ENCODE assay signal across 8 mouse cellular contexts in the genomic region with DNA sequence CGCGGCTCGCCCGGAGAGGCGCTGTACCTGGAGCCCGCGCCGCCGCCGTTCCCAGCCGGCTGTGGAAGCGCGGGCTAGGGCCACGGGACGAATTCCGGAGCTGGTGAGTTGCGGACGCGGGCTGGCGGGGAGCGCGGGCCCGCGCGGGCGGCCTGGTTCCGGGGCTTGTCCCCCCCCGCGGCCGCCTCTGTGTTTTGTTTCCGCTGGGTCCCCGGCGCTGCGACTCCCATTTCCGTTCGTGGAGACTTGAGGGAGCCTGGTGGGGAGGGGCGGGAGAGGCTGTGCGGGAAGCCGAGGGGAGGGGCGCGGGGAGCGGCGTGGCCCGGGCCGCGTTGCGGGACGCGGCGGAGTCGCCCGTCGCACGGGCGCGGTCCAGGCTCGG. TPM values are rescaled to one million over a fixed set of nuclear protein-coding genes. Genes with fewer than 3 reads are reported as not detected.
DNase-seq lines count a peak whose midpoint lies in the region; ATAC-seq and TF ChIP-seq lines count a peak whose summit lies in the region.

Atp5j (minus strand) TSS at position 185 of the 382 bp plus-strand sequence.

- H3K9ac ChIP-seq in limb, embryonic 12.5 days (replicated peaks) = peak within 1 kb of the TSS; percentile 97
- peak within 1 kb of the TSS; percentile 98 for H3K9ac ChIP-seq in midbrain, embryonic 13.5 days (replicated peaks)
- H3K9ac ChIP-seq in stomach, embryonic 15.5 days = peak within 1 kb of the TSS; percentile 99

- H3K27ac ChIP-seq in bone marrow macrophage, adult 2 months (ENCODE audit: insufficient read depth, low read depth, low read length) = peak within 1 kb of the TSS; percentile 97
- H3K27ac ChIP-seq in embryonic fibroblast, embryonic 13.5 days (ENCODE audit: insufficient read depth, low read length) = peak within 1 kb of the TSS; percentile 88
- peak within 1 kb of the TSS; percentile 98 for H3K27ac ChIP-seq in limb, embryonic 12.5 days
- peak within 1 kb of the TSS; percentile 97 for H3K27ac ChIP-seq in midbrain, embryonic 13.5 days
- H3K27ac ChIP-seq in stomach, embryonic 15.5 days = peak within 1 kb of the TSS; percentile 99

- H3K9me3 ChIP-seq in limb, embryonic 12.5 days = no peaks in the 10 kb centered on the region
- no peaks in the 10 kb centered on the region for H3K9me3 ChIP-seq in midbrain, embryonic 13.5 days
- no peaks in the 10 kb centered on the region for H3K9me3 ChIP-seq in stomach, embryonic 15.5 days

- ATAC-seq in limb, embryonic 12.5 days (ENCODE audit: insufficient number of reproducible peaks, insufficient read depth, low FRiP score, low TSS enrichment, low read depth) = peak; percentile 47
- peak; percentile 57 for ATAC-seq in midbrain, embryonic 13.5 days
- peak; percentile 52 for ATAC-seq in stomach, embryonic 15.5 days (ENCODE audit: insufficient read depth, low FRiP score, low read depth)

- no peak for TF ChIP-seq POLR2A in bone marrow macrophage, adult 2 months (IDR thresholded peaks at IDR 0.05; ENCODE audit: borderline replicate concordance, low read depth, low read length)
- no peak; the same call in 1 of the 2 replicates for TF ChIP-seq POLR2A in embryonic fibroblast, embryonic 13.5 days (IDR thresholded peaks at IDR 0.05; ENCODE audit: low read depth, low read length)

- under 1% methylated on average over 56 of the region's 57 CpGs for WGBS in limb, embryonic 12.5 days
- 0% methylated on average over 33 of the region's 57 CpGs for WGBS in midbrain, embryonic 13.5 days
- WGBS in stomach, embryonic 15.5 days = under 1% methylated on average over 56 of the region's 57 CpGs

- peaks cover 39% of the 10 kb centered on the region for H3K36me3 ChIP-seq in limb, embryonic 12.5 days
- H3K36me3 ChIP-seq in midbrain, embryonic 13.5 days = peaks cover 23% of the 10 kb centered on the region
- peaks cover 18% of the 10 kb centered on the region for H3K36me3 ChIP-seq in stomach, embryonic 15.5 days

- TF ChIP-seq CTCF in bone marrow macrophage, adult 2 months (IDR thresholded peaks at IDR 0.05; ENCODE audit: low read depth, low read length) = no peak
- TF ChIP-seq CTCF in embryonic fibroblast, embryonic 13.5 days (IDR thresholded peaks at IDR 0.05; ENCODE audit: borderline replicate concordance, insufficient read depth, low read length) = no peak

- no peaks in the 10 kb centered on the region for H3K27me3 ChIP-seq in limb, embryonic 12.5 days
- no peaks in the 10 kb centered on the region for H3K27me3 ChIP-seq in midbrain, embryonic 13.5 days
- no peaks in the 10 kb centered on the region for H3K27me3 ChIP-seq in stomach, embryonic 15.5 days (replicated peaks)

- peak; percentile 79 for DNase-seq in 3134 (ENCODE audit: extremely low read depth, insufficient read length, low spot score)
- peak; percentile 85 to 86 for DNase-seq in heart, adult 9 months (ENCODE audit: low spot score in 2 of 2)
- DNase-seq in kidney, adult 9 months = peak; percentile 89

- H3K4me2 ChIP-seq in limb, embryonic 12.5 days = peak within 1 kb of the TSS; percentile 70
- H3K4me2 ChIP-seq in midbrain, embryonic 13.5 days (replicated peaks) = peak within 1 kb of the TSS; percentile 83
- peak within 1 kb of the TSS; percentile 75 for H3K4me2 ChIP-seq in stomach, embryonic 15.5 days

- peak within 1 kb of the TSS; percentile 91 for H3K4me3 ChIP-seq in bone marrow macrophage, adult 2 months (ENCODE audit: insufficient read depth, low read length)
- H3K4me3 ChIP-seq in embryonic fibroblast, embryonic 13.5 days (ENCODE audit: insufficient read depth, low read length) = peak within 1 kb of the TSS; percentile 91
- peak within 1 kb of the TSS; percentile 86 for H3K4me3 ChIP-seq in limb, embryonic 12.5 days (replicated peaks)
- H3K4me3 ChIP-seq in midbrain, embryonic 13.5 days (replicated peaks) = peak within 1 kb of the TSS; percentile 94
- H3K4me3 ChIP-seq in stomach, embryonic 15.5 days (replicated peaks) = peak within 1 kb of the TSS; percentile 98

- peaks cover 9% of the 10 kb centered on the region for H3K4me1 ChIP-seq in bone marrow macrophage, adult 2 months (ENCODE audit: control insufficient read depth, insufficient read depth, low read length)
- no peaks in the 10 kb centered on the region for H3K4me1 ChIP-seq in embryonic fibroblast, embryonic 13.5 days (ENCODE audit: control insufficient read depth, insufficient read depth, low read length)
- H3K4me1 ChIP-seq in limb, embryonic 12.5 days (replicated peaks) = peaks cover 17% of the 10 kb centered on the region
- H3K4me1 ChIP-seq in midbrain, embryonic 13.5 days (replicated peaks) = peaks cover 40% of the 10 kb centered on the region
- H3K4me1 ChIP-seq in stomach, embryonic 15.5 days = peaks cover 13% of the 10 kb centered on the region; the same call in 1 of the 2 replicates

RNA-seq across cellular contexts. Expression of gene Atp5j, which starts in this region (rescaled TPM):
- 290 and 355 TPM in 2 replicates for polyA plus RNA-seq in bone marrow macrophage, adult 2 months (2012; ENCODE audit: insufficient read depth, insufficient read length, missing spikeins)
- 264 and 270 TPM in 2 replicates for polyA plus RNA-seq in embryonic fibroblast, embryonic 13.5 days (2011; ENCODE audit: insufficient read length, low read depth, missing spikeins)
- polyA plus RNA-seq in limb, embryonic 12.5 days (2016; fragmentation: Nextera tagmentation; extraction: Ambion mirVana) = 838 and 846 TPM in 2 replicates
- 827 and 861 TPM in 2 replicates for polyA plus RNA-seq in midbrain, embryonic 13.5 days (2015; fragmentation: Nextera tagmentation; extraction: Ambion mirVana)
- 899 and 940 TPM in 2 replicates for polyA plus RNA-seq in stomach, embryonic 15.5 days (2015; fragmentation: Nextera tagmentation; extraction: Ambion mirVana)

Comparison
In these comparisons a context has a peak if more than half of its experiments do, and no peak if none do; other contexts are left out.
1. Peak in every context shown above with its lines: DNase-seq, ATAC-seq, H3K4me3 ChIP-seq and H3K27ac ChIP-seq.